Mouse (Mus musculus): ENCODE results near the gene Nckap5l. TPM values are rescaled to one million over a fixed set of nuclear protein-coding genes. Genes with fewer than 3 reads are reported as not detected.
"Not testable (repeated sequence)": the region's sequence is repeated elsewhere in the genome, so short reads cannot be mapped to it uniquely, and the experiment has no call there.

The Nckap5l gene
- polyA plus RNA-seq, 1 experiment: 13.0 TPM

DNA sequence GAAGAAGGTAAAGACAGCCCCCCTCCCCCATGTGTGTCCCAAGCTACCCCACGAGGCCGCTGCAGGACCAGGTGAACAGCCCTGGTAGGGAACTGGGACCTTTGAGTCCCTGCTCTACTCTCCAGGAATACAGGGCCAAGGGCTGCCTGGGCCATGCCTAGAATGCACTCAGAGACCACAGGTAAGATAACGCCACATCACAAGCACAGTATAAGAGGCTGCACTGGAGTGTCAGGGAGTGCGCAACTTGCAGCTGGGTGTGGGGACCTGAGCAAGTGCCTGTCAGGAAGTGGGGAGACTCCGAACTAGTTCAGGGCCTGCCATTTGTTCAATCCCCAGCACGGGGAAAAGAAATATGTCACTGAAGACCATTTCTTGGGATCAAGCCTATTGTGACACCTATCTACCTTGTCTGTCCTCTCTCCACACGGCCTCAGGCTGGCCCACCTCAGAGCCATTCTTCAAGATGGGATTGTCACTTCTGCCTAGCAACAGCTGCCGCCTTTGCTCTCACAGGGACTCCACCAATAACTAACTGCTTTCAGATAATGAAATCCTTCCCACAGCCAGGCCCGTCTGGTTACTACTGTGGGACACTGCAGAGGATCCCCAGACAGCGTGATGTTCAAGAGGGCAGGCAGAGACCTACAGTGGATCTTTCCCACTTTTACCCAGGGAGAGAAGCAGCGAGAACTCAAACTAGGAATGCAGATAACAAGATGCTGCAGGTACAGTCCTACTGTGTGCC, 4.2 kb downstream of the Nckap5l start:
- Histone ChIP-seq H3K4me1 (ENCODE audit: control insufficient read depth, insufficient read depth, low read length) (peaks cover 11% of the 10 kb centered on the region), H3K4me3 (replicated peaks; ENCODE audit: extremely low read depth, low read depth, low read length) (no peak overlapping the region)
- WGBS: 65% methylated on average over 11 of the region's 11 CpGs
- TF ChIP-seq POLR2A (IDR thresholded peaks at IDR 0.05; ENCODE audit: borderline replicate concordance, extremely low read depth, low read depth, low read length) (no peak), CTCF (IDR thresholded peaks at IDR 0.05; ENCODE audit: insufficient read depth, low read length) (no peak)
- DNase-seq: no peak

DNA sequence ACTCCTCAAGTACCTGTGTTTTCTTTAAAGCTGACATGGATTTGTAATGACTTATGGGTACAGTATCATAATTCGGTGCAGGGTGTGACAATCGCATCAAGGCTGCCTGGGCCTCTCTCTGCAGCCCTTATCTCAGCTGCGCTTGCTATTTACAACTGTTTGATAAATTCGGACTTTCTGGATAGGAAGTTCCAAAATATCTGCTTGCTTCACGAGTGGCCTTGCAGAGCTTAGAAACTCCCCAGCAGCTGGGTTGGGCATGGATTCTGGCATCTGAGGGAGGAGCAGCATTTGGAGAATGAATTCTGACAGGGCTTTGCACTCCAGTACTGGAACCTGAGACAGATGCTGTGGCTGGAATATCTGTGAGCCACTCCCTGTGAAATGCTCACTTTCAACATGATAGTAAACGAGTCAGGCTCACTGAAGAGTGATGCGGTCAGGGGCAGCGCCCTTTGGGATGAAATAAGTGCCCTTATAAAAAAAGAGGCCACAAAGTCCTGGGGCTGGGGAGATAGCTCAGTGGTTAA, 7.7 kb downstream of the Nckap5l start:
- TF ChIP-seq CTCF (IDR thresholded peaks at IDR 0.05; ENCODE audit: insufficient read depth, low read length) (no peak), POLR2A (IDR thresholded peaks at IDR 0.05; ENCODE audit: borderline replicate concordance, extremely low read depth, low read depth, low read length) (no peak)
- H3K4me3 ChIP-seq (replicated peaks; ENCODE audit: extremely low read depth, low read depth, low read length): no peak overlapping the region
- 48% methylated on average over 8 of the region's 8 CpGs for WGBS
- no peak for DNase-seq
- peaks cover 8% of the 10 kb centered on the region for H3K4me1 ChIP-seq (ENCODE audit: control insufficient read depth, insufficient read depth, low read length)

GRCm38 (mm10) chr15:99449131-99449750, 8.3 kb downstream of the Nckap5l start:
- 27% methylated on average over 9 of the region's 9 CpGs for WGBS
- no peak for TF ChIP-seq CTCF (IDR thresholded peaks at IDR 0.05; ENCODE audit: insufficient read depth, low read length)
- TF ChIP-seq POLR2A (IDR thresholded peaks at IDR 0.05; ENCODE audit: borderline replicate concordance, extremely low read depth, low read depth, low read length): no peak
- H3K4me3 ChIP-seq (replicated peaks; ENCODE audit: extremely low read depth, low read depth, low read length): no peak overlapping the region
- no peak for DNase-seq
- peaks cover 8% of the 10 kb centered on the region for H3K4me1 ChIP-seq (ENCODE audit: control insufficient read depth, insufficient read depth, low read length)

DNA sequence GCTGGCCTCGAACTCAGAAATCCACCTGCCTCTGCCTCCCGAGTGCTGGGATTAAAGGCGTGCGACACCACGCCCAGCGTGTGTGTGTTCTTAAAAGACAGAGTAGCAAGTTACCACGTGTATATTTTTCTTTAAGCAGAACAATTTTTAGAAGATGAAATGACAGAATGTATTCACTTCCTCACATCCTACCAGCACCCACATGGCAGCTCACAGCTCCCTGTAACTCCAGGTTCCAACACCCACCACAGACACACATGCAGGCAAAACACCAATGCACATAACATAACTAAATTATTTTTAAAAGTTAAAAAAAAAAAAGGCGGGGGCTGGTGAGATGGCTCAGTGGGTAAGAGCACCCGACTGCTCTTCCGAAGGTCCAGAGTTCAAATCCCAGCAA, 11.4 kb downstream of the Nckap5l start:
- WGBS: 90% methylated on average over 10 of the region's 10 CpGs
- not testable (repeated sequence) for H3K4me3 ChIP-seq (replicated peaks; ENCODE audit: extremely low read depth, low read depth, low read length); H3K4me1 ChIP-seq (ENCODE audit: control insufficient read depth, insufficient read depth, low read length); DNase-seq

- 64% methylated on average over 6 of the region's 6 CpGs for WGBS
- Histone ChIP-seq H3K4me3 (replicated peaks; ENCODE audit: extremely low read depth, low read depth, low read length) (no peak overlapping the region), H3K4me1 (ENCODE audit: control insufficient read depth, insufficient read depth, low read length) (peaks cover 8% of the 10 kb centered on the region)
- DNase-seq: no peak
- no peak for TF ChIP-seq CTCF (IDR thresholded peaks at IDR 0.05; ENCODE audit: insufficient read depth, low read length)
Observed at GRCm38 (mm10) chr15:99445567-99445966, 12.0 kb downstream of the Nckap5l start.

- DNase-seq: no peak
- no peak for TF ChIP-seq POLR2A (IDR thresholded peaks at IDR 0.05; ENCODE audit: borderline replicate concordance, extremely low read depth, low read depth, low read length)
- TF ChIP-seq CTCF (IDR thresholded peaks at IDR 0.05; ENCODE audit: insufficient read depth, low read length): no peak
- no peak overlapping the region for H3K4me3 ChIP-seq (replicated peaks; ENCODE audit: extremely low read depth, low read depth, low read length)
- 65% methylated on average over 7 of the region's 7 CpGs for WGBS
- no peaks in the 10 kb centered on the region; the same call in 1 of the 2 replicates for H3K4me1 ChIP-seq (ENCODE audit: control insufficient read depth, insufficient read depth, low read length)
Observed at GRCm38 (mm10) chr15:99442358-99442757, 15.2 kb downstream of the Nckap5l start.

GRCm38 (mm10) chr15:99440816-99441457, 16.6 kb downstream of the Nckap5l start:
- Histone ChIP-seq H3K4me3 (replicated peaks; ENCODE audit: extremely low read depth, low read depth, low read length) (no peak overlapping the region), H3K4me1 (ENCODE audit: control insufficient read depth, insufficient read depth, low read length) (no peaks in the 10 kb centered on the region; the same call in 1 of the 2 replicates)
- DNase-seq: no peak
- 38% methylated on average over 8 of the region's 8 CpGs for WGBS
- TF ChIP-seq POLR2A (IDR thresholded peaks at IDR 0.05; ENCODE audit: borderline replicate concordance, extremely low read depth, low read depth, low read length) (no peak), CTCF (IDR thresholded peaks at IDR 0.05; ENCODE audit: insufficient read depth, low read length) (no peak)

- no peaks in the 10 kb centered on the region; the same call in 1 of the 2 replicates for H3K4me1 ChIP-seq (ENCODE audit: control insufficient read depth, insufficient read depth, low read length)
- DNase-seq: no peak
Observed at GRCm38 (mm10) chr15:99440112-99440815, 17.3 kb downstream of the Nckap5l start.

GRCm38 (mm10) chr15:99438966-99439698, 18.4 kb downstream of the Nckap5l start:
- no peak for TF ChIP-seq POLR2A (IDR thresholded peaks at IDR 0.05; ENCODE audit: borderline replicate concordance, extremely low read depth, low read depth, low read length)
- TF ChIP-seq CTCF (IDR thresholded peaks at IDR 0.05; ENCODE audit: insufficient read depth, low read length): no peak
- Histone ChIP-seq H3K4me1 (ENCODE audit: control insufficient read depth, insufficient read depth, low read length) (no peaks in the 10 kb centered on the region; the same call in 1 of the 2 replicates), H3K4me3 (replicated peaks; ENCODE audit: extremely low read depth, low read depth, low read length) (no peak overlapping the region)
- WGBS: 71% methylated on average over 8 of the region's 8 CpGs
- DNase-seq: no peak

More at GRCm38 (mm10) chr15:99440112-99440815, 17.3 kb downstream of the Nckap5l start:
- 50% methylated on average over 2 of the region's 2 CpGs for WGBS
- no peak overlapping the region for H3K4me3 ChIP-seq (replicated peaks; ENCODE audit: extremely low read depth, low read depth, low read length)
- no peak for TF ChIP-seq CTCF (IDR thresholded peaks at IDR 0.05; ENCODE audit: insufficient read depth, low read length)
- TF ChIP-seq POLR2A (IDR thresholded peaks at IDR 0.05; ENCODE audit: borderline replicate concordance, extremely low read depth, low read depth, low read length): no peak

Data from lung, adult 2 months (tissue).